Mouse (Mus musculus): ENCODE measurements around the gene Tbr1. TPM values are rescaled to one million over a fixed set of nuclear protein-coding genes. Genes with fewer than 3 reads are reported as not detected.

The Tbr1 gene
- polyA plus RNA-seq, 2 experiments, result 0.36 to 0.70 TPM

GRCm38 (mm10) chr2:61807781-61808180 lies 5.1 kb downstream of the Tbr1 start:
- Histone ChIP-seq H3K4me3 (replicated peaks; ENCODE audit: low read length) (no peak overlapping the region), H3K36me3 (ENCODE audit: control insufficient read depth, insufficient read depth, low read length) (no peaks in the 10 kb centered on the region), H3K27me3 (ENCODE audit: control insufficient read depth, insufficient read depth, low read length) (peaks cover 93% of the 10 kb centered on the region), H3K4me1 (ENCODE audit: control insufficient read depth, insufficient read depth, low read length) (peaks cover 12% of the 10 kb centered on the region), H3K9me3 (ENCODE audit: control insufficient read depth, low read length) (no peaks in the 10 kb centered on the region), H3K9ac (ENCODE audit: low read depth, low read length, severe bottlenecking) (no peak overlapping the region), H3K4me2 (replicated peaks; ENCODE audit: low read depth, low read length, severe bottlenecking) (no peak overlapping the region), H3K27ac (replicated peaks; ENCODE audit: low read depth, low read length) (no peak overlapping the region)
- ATAC-seq (ENCODE audit: low FRiP score, low read depth) (no peak), DNase-seq (ENCODE audit: low spot score) (no peak)
- TF ChIP-seq POLR2A (IDR thresholded peaks at IDR 0.05; ENCODE audit: borderline replicate concordance, extremely low read depth, insufficient read depth, insufficient read length), result no peak
- 21% methylated on average over 2 of the region's 2 CpGs for WGBS

GRCm38 (mm10) chr2:61808776-61809175 lies 6.0 kb downstream of the Tbr1 start:
- 6% methylated on average over 6 of the region's 6 CpGs for WGBS
- no peak overlapping the region for H3K9ac ChIP-seq (ENCODE audit: low read depth, low read length, severe bottlenecking)
- no peaks in the 10 kb centered on the region for H3K9me3 ChIP-seq (ENCODE audit: control insufficient read depth, low read length)
- DNase-seq (ENCODE audit: low spot score) (no peak), ATAC-seq (ENCODE audit: low FRiP score, low read depth) (no peak)
- H3K4me2 ChIP-seq (replicated peaks; ENCODE audit: low read depth, low read length, severe bottlenecking), result no peak overlapping the region
- H3K27ac ChIP-seq (replicated peaks; ENCODE audit: low read depth, low read length), result no peak overlapping the region
- TF ChIP-seq POLR2A (IDR thresholded peaks at IDR 0.05; ENCODE audit: borderline replicate concordance, extremely low read depth, insufficient read depth, insufficient read length), result no peak
- H3K4me1 ChIP-seq (ENCODE audit: control insufficient read depth, insufficient read depth, low read length), result peaks cover 12% of the 10 kb centered on the region
- H3K36me3 ChIP-seq (ENCODE audit: control insufficient read depth, insufficient read depth, low read length), result no peaks in the 10 kb centered on the region
- peaks cover 95% of the 10 kb centered on the region for H3K27me3 ChIP-seq (ENCODE audit: control insufficient read depth, insufficient read depth, low read length)
- no peak overlapping the region for H3K4me3 ChIP-seq (replicated peaks; ENCODE audit: low read length)

GRCm38 (mm10) chr2:61809381-61809780 lies 6.7 kb downstream of the Tbr1 start:
- 0% methylated on average over 1 of the region's 1 CpGs for WGBS
- TF ChIP-seq POLR2A (IDR thresholded peaks at IDR 0.05; ENCODE audit: borderline replicate concordance, extremely low read depth, insufficient read depth, insufficient read length), result no peak
- H3K9ac ChIP-seq (ENCODE audit: low read depth, low read length, severe bottlenecking), result no peak overlapping the region
- no peaks in the 10 kb centered on the region for H3K36me3 ChIP-seq (ENCODE audit: control insufficient read depth, insufficient read depth, low read length)
- no peaks in the 10 kb centered on the region for H3K9me3 ChIP-seq (ENCODE audit: control insufficient read depth, low read length)
- peaks cover 95% of the 10 kb centered on the region for H3K27me3 ChIP-seq (ENCODE audit: control insufficient read depth, insufficient read depth, low read length)
- no peak for ATAC-seq (ENCODE audit: low FRiP score, low read depth)
- H3K27ac ChIP-seq (replicated peaks; ENCODE audit: low read depth, low read length), result no peak overlapping the region
- H3K4me1 ChIP-seq (ENCODE audit: control insufficient read depth, insufficient read depth, low read length), result peaks cover 12% of the 10 kb centered on the region
- DNase-seq (ENCODE audit: low spot score), result no peak
- H3K4me2 ChIP-seq (replicated peaks; ENCODE audit: low read depth, low read length, severe bottlenecking), result no peak overlapping the region
- no peak overlapping the region for H3K4me3 ChIP-seq (replicated peaks; ENCODE audit: low read length)

GRCm38 (mm10) chr2:61810751-61811150 lies 8.0 kb downstream of the Tbr1 start:
- 44% methylated on average over 4 of the region's 4 CpGs for WGBS
- no peaks in the 10 kb centered on the region for H3K36me3 ChIP-seq (ENCODE audit: control insufficient read depth, insufficient read depth, low read length)
- no peak for TF ChIP-seq POLR2A (IDR thresholded peaks at IDR 0.05; ENCODE audit: borderline replicate concordance, extremely low read depth, insufficient read depth, insufficient read length)
- H3K4me2 ChIP-seq (replicated peaks; ENCODE audit: low read depth, low read length, severe bottlenecking), result no peak overlapping the region
- ATAC-seq (ENCODE audit: low FRiP score, low read depth) (no peak), DNase-seq (ENCODE audit: low spot score) (no peak)
- no peaks in the 10 kb centered on the region for H3K9me3 ChIP-seq (ENCODE audit: control insufficient read depth, low read length)
- no peak overlapping the region for H3K27ac ChIP-seq (replicated peaks; ENCODE audit: low read depth, low read length)
- H3K4me3 ChIP-seq (replicated peaks; ENCODE audit: low read length), result no peak overlapping the region
- H3K27me3 ChIP-seq (ENCODE audit: control insufficient read depth, insufficient read depth, low read length), result peaks cover 88% of the 10 kb centered on the region
- peaks cover 10% of the 10 kb centered on the region for H3K4me1 ChIP-seq (ENCODE audit: control insufficient read depth, insufficient read depth, low read length)
- no peak overlapping the region for H3K9ac ChIP-seq (ENCODE audit: low read depth, low read length, severe bottlenecking)

- TF ChIP-seq POLR2A (IDR thresholded peaks at IDR 0.05; ENCODE audit: borderline replicate concordance, extremely low read depth, insufficient read depth, insufficient read length), result no peak
- Histone ChIP-seq H3K4me1 (ENCODE audit: control insufficient read depth, insufficient read depth, low read length) (peaks cover 13% of the 10 kb centered on the region), H3K9ac (ENCODE audit: low read depth, low read length, severe bottlenecking) (peak overlapping the region; percentile 70; the same call in 1 of the 2 replicates)
Observed at GRCm38 (mm10) chr2:61811163-61811506, 8.4 kb downstream of the Tbr1 start.

More at GRCm38 (mm10) chr2:61811163-61811506, 8.4 kb downstream of the Tbr1 start:
- Histone ChIP-seq H3K36me3 (ENCODE audit: control insufficient read depth, insufficient read depth, low read length) (no peaks in the 10 kb centered on the region), H3K27ac (replicated peaks; ENCODE audit: low read depth, low read length) (no peak overlapping the region), H3K9me3 (ENCODE audit: control insufficient read depth, low read length) (no peaks in the 10 kb centered on the region), H3K4me3 (replicated peaks; ENCODE audit: low read length) (peak overlapping the region; percentile 53), H3K4me2 (replicated peaks; ENCODE audit: low read depth, low read length, severe bottlenecking) (peak overlapping the region; percentile 96), H3K27me3 (ENCODE audit: control insufficient read depth, insufficient read depth, low read length) (peaks cover 84% of the 10 kb centered on the region)
- DNase-seq (ENCODE audit: low spot score) (no peak), ATAC-seq (ENCODE audit: low FRiP score, low read depth) (no peak)
- 23% methylated on average over 8 of the region's 8 CpGs for WGBS

Data from limb, embryonic 14.5 days (tissue).